25 mouse cellular contexts compared by ENCODE assay signal in the genomic region with DNA sequence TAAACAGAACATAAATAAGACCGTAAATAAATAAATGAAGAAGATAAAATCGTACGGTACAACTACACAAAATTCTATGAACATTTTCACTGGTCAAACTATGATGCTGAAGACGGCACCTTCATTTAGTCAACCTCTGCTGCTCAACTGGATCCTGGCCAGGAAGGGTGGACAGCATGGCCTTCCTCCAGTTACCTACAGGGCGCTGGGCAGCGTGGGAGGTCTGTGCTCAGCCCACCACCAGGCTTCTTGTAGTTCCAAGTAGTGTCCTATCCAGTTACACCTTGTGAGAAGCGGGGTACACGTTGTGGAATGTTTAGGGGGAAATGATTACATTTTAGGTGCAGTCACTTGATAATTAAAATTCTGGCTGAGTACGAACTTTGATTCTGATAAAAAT. TPM values are rescaled to one million over a fixed set of nuclear protein-coding genes. Genes with fewer than 3 reads are reported as not detected.
DNase-seq lines count a peak whose midpoint lies in the region; ATAC-seq and TF ChIP-seq lines count a peak whose summit lies in the region.
"Had no signal": no experiment of that assay in that cellular context is flagged by ENCODE, and none has a peak within 500 bp of the region (broad histone marks: within the 10 kb centered on the region; RNA-seq: fewer than 3 reads in every experiment).

No protein-coding gene starts in this region.

- no peak overlapping the region for H3K4me3 ChIP-seq in heart, embryonic 12.5 days
- H3K4me3 ChIP-seq in kidney, embryonic 15.5 days (replicated peaks): no peak overlapping the region
- H3K4me3 ChIP-seq in kidney, postnatal 0 days (replicated peaks; ENCODE audit: low read depth, low read length): no peak overlapping the region
- H3K4me3 ChIP-seq: embryonic facial prominence, embryonic 13.5 days; embryonic facial prominence, embryonic 15.5 days; erythroblast, embryonic 14.5 days; forebrain, embryonic 10.5 days; forebrain, embryonic 12.5 days had no signal

- no peak overlapping the region for H3K27ac ChIP-seq in heart, embryonic 12.5 days (ENCODE audit: poor library complexity, severe bottlenecking)
- H3K27ac ChIP-seq in kidney, embryonic 15.5 days: no peak overlapping the region
- H3K27ac ChIP-seq in kidney, postnatal 0 days: no peak overlapping the region
- H3K27ac ChIP-seq: embryonic facial prominence, embryonic 13.5 days; embryonic facial prominence, embryonic 15.5 days; forebrain, embryonic 10.5 days; forebrain, embryonic 12.5 days had no signal

- no peak overlapping the region for H3K9ac ChIP-seq in heart, embryonic 12.5 days
- H3K9ac ChIP-seq in kidney, embryonic 15.5 days: no peak overlapping the region
- H3K9ac ChIP-seq in kidney, postnatal 0 days (ENCODE audit: low read depth, low read length): no peak overlapping the region
- H3K9ac ChIP-seq: embryonic facial prominence, embryonic 13.5 days; embryonic facial prominence, embryonic 15.5 days; forebrain, embryonic 12.5 days had no signal

- TF ChIP-seq CTCF in kidney, postnatal 0 days (IDR thresholded peaks at IDR 0.05; ENCODE audit: low read depth): no peak

- H3K4me2 ChIP-seq in heart, embryonic 12.5 days: no peak overlapping the region
- no peak overlapping the region for H3K4me2 ChIP-seq in kidney, embryonic 15.5 days
- H3K4me2 ChIP-seq in kidney, postnatal 0 days (ENCODE audit: low read length): no peak overlapping the region
- H3K4me2 ChIP-seq: embryonic facial prominence, embryonic 13.5 days; embryonic facial prominence, embryonic 15.5 days; forebrain, embryonic 12.5 days had no signal

- H3K9me3 ChIP-seq in heart, embryonic 12.5 days (replicated peaks): no peaks in the 10 kb centered on the region
- no peaks in the 10 kb centered on the region for H3K9me3 ChIP-seq in kidney, embryonic 15.5 days (replicated peaks)
- H3K9me3 ChIP-seq in kidney, postnatal 0 days (replicated peaks; ENCODE audit: low read length): no peaks in the 10 kb centered on the region
- H3K9me3 ChIP-seq: embryonic facial prominence, embryonic 13.5 days; embryonic facial prominence, embryonic 15.5 days; forebrain, embryonic 10.5 days; forebrain, embryonic 12.5 days had no signal

- H3K36me3 ChIP-seq in heart, embryonic 12.5 days: peaks cover 44% of the 10 kb centered on the region
- peaks cover 42% of the 10 kb centered on the region for H3K36me3 ChIP-seq in kidney, embryonic 15.5 days
- peaks cover 31% of the 10 kb centered on the region; the same call in 1 of the 2 replicates for H3K36me3 ChIP-seq in kidney, postnatal 0 days (ENCODE audit: insufficient read depth, low read length)

- H3K4me1 ChIP-seq in heart, embryonic 12.5 days (replicated peaks): peaks cover 9% of the 10 kb centered on the region
- peaks cover 8% of the 10 kb centered on the region; the same call in 1 of the 2 replicates for H3K4me1 ChIP-seq in kidney, embryonic 15.5 days
- H3K4me1 ChIP-seq in kidney, postnatal 0 days (replicated peaks; ENCODE audit: insufficient read depth, low read length): no peaks in the 10 kb centered on the region

- DNase-seq in heart, adult 11 months: peak; percentile 72
- DNase-seq in kidney, postnatal 14 days: no peak
- peak; percentile 64 for DNase-seq in kidney, postnatal 0 days (ENCODE audit: low spot score)
- no peak for DNase-seq in kidney, adult 18-20 months
- DNase-seq: adrenal gland, adult 2 months; adrenal gland, postnatal 10 days; adrenal gland, postnatal 25 days; cerebellum, adult 11 months; cerebellum, adult 18-20 months; cerebellum, adult 8-10 months; cerebellum, adult 9-11 months; cerebellum, postnatal 14 days; cerebellum, postnatal 36 days; embryo, embryonic 11 days had no signal

- no peaks in the 10 kb centered on the region for H3K27me3 ChIP-seq in heart, embryonic 12.5 days (replicated peaks)
- H3K27me3 ChIP-seq in kidney, embryonic 15.5 days: no peaks in the 10 kb centered on the region
- H3K27me3 ChIP-seq in kidney, postnatal 0 days (ENCODE audit: insufficient read depth, low read length): no peaks in the 10 kb centered on the region
- H3K27me3 ChIP-seq: embryonic facial prominence, embryonic 13.5 days; embryonic facial prominence, embryonic 15.5 days; forebrain, embryonic 12.5 days had no signal

- no peak for ATAC-seq in heart, embryonic 12.5 days (ENCODE audit: insufficient number of reproducible peaks, low FRiP score)
- peak; percentile 70 for ATAC-seq in kidney, embryonic 15.5 days (replicated peaks; ENCODE audit: low FRiP score)
- ATAC-seq in kidney, postnatal 0 days (replicated peaks; ENCODE audit: low FRiP score, low read depth): no peak
- ATAC-seq: forebrain, embryonic 14.5 days; forebrain, embryonic 16.5 days had no signal

- WGBS in heart, embryonic 12.5 days: 87% methylated on average over 9 of the region's 9 CpGs
- 54% methylated on average over 9 of the region's 9 CpGs for WGBS in kidney, embryonic 15.5 days
- 59% methylated on average over 9 of the region's 9 CpGs for WGBS in kidney, postnatal 0 days

RNA-seq across cellular contexts. Expression of a gene that starts 2.6 kb away (rescaled TPM):
- not detected in 2 replicates for polyA plus RNA-seq in heart, embryonic 12.5 days (2016; fragmentation: Nextera tagmentation; extraction: Ambion mirVana)
- not detected in 2 replicates for polyA plus RNA-seq in kidney, embryonic 15.5 days (2015; fragmentation: Nextera tagmentation; extraction: Ambion mirVana)
- not detected in 2 replicates for polyA plus RNA-seq in kidney, postnatal 0 days (2015; fragmentation: Nextera tagmentation; extraction: Ambion mirVana)
- polyA plus RNA-seq: brain, embryonic 14.5 days; C2C12; embryonic facial prominence, embryonic 13.5 days; embryonic facial prominence, embryonic 15.5 days; erythroblast, embryonic 14.5 days; forebrain, embryonic 10.5 days; forebrain, embryonic 12.5 days; forebrain, embryonic 14.5 days; forebrain, embryonic 16.5 days had no signal

RNA-seq across cellular contexts. Expression of a gene that starts 5.0 kb away (rescaled TPM):
- polyA plus RNA-seq in heart, embryonic 12.5 days (2016; fragmentation: Nextera tagmentation; extraction: Ambion mirVana): not detected in 2 replicates
- not detected in 2 replicates for polyA plus RNA-seq in kidney, embryonic 15.5 days (2015; fragmentation: Nextera tagmentation; extraction: Ambion mirVana)
- not detected in 2 replicates for polyA plus RNA-seq in kidney, postnatal 0 days (2015; fragmentation: Nextera tagmentation; extraction: Ambion mirVana)
- polyA plus RNA-seq: adrenal gland, adult 2 months; brain, embryonic 14.5 days; C2C12; embryonic facial prominence, embryonic 13.5 days; embryonic facial prominence, embryonic 15.5 days; erythroblast, embryonic 14.5 days; forebrain, embryonic 10.5 days; forebrain, embryonic 12.5 days; forebrain, embryonic 14.5 days; forebrain, embryonic 16.5 days had no signal

Comparison
In these comparisons a context has a peak if more than half of its experiments do, and no peak if none do; other contexts are left out.
1. DNase-seq: peak in heart, adult 11 months (single experiment) and kidney, postnatal 0 days (single experiment); none in kidney, postnatal 14 days (single experiment) and kidney, adult 18-20 months (single experiment).